In the genomic region with DNA sequence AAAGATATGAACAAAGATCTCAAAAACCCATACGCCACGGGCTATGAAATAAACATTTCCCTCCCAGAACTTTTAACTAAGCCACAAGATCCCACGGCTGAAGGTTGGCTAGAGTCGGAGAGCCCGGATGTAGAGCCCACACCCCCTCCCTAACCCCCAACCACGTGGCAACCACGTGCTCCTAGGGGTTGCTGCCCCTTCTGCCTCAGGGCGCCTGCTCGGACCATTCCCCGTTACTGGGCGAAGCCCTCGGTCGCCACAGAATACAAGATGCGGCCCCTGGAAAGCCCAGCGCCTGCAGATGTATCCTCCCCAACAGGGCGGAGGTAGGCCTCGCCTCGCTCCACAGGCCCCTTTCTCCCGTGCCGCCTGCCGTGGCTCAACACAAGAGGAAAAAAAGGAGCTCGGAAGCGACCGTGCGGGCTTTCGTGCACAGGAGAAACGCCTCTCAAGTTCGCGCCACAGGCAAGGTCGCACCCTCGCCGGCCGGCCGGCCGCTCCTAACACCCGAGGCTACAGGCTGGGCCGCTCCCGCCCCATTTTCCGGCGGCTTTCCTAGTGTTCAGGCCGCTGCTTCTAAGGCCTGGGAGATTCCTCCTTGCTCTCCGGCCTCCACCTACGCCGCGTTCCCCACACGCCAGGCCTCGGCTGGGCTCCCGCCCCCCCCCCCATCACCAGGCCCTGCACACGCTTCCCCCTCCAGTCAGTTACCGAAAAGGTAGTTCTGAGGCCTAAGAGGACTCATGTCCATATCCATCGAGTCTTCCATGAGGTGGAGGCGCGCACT, we compare ENCODE assay signal across 8 mouse cellular contexts. TPM values are rescaled to one million over a fixed set of nuclear protein-coding genes. Genes with fewer than 3 reads are reported as not detected.
DNase-seq lines count a peak whose midpoint lies in the region; ATAC-seq and TF ChIP-seq lines count a peak whose summit lies in the region.

No protein-coding gene starts in this region.

- H3K9me3 ChIP-seq in heart, embryonic 11.5 days (replicated peaks; ENCODE audit: control insufficient read depth, low read length) = no peaks in the 10 kb centered on the region
- no peaks in the 10 kb centered on the region for H3K9me3 ChIP-seq in kidney, embryonic 15.5 days (replicated peaks)
- no peaks in the 10 kb centered on the region for H3K9me3 ChIP-seq in liver, embryonic 13.5 days (replicated peaks)
- no peaks in the 10 kb centered on the region for H3K9me3 ChIP-seq in stomach, postnatal 0 days (ENCODE audit: control insufficient read depth, low read length)

- H3K4me3 ChIP-seq in C2C12 (ENCODE audit: insufficient read depth, poor library complexity, severe bottlenecking) = peak overlapping the region; percentile 99
- peak overlapping the region; percentile 71 for H3K4me3 ChIP-seq in embryonic fibroblast, embryonic 13.5 days (ENCODE audit: insufficient read depth, low read length)
- peak overlapping the region; percentile 97 for H3K4me3 ChIP-seq in heart, embryonic 11.5 days (ENCODE audit: low read depth, low read length)
- peak overlapping the region; percentile 94 for H3K4me3 ChIP-seq in kidney, embryonic 15.5 days (replicated peaks)
- H3K4me3 ChIP-seq in liver, embryonic 13.5 days (replicated peaks) = peak overlapping the region; percentile 94
- peak overlapping the region; percentile 84 for H3K4me3 ChIP-seq in stomach, postnatal 0 days (ENCODE audit: low read depth, low read length)

- peak overlapping the region; percentile 73 for H3K4me2 ChIP-seq in heart, embryonic 11.5 days
- H3K4me2 ChIP-seq in kidney, embryonic 15.5 days = peak overlapping the region; percentile 66
- H3K4me2 ChIP-seq in liver, embryonic 13.5 days = peak overlapping the region; percentile 95
- peak overlapping the region; percentile 84 for H3K4me2 ChIP-seq in stomach, postnatal 0 days (replicated peaks; ENCODE audit: low read depth)

- peak overlapping the region; percentile 13 for H3K27ac ChIP-seq in embryonic fibroblast, embryonic 13.5 days (ENCODE audit: insufficient read depth, low read length)
- peak overlapping the region; percentile 89 for H3K27ac ChIP-seq in heart, embryonic 11.5 days (ENCODE audit: low read depth, low read length)
- peak overlapping the region; percentile 94 for H3K27ac ChIP-seq in kidney, embryonic 15.5 days
- H3K27ac ChIP-seq in liver, embryonic 13.5 days = peak overlapping the region; percentile 85
- H3K27ac ChIP-seq in stomach, postnatal 0 days (replicated peaks) = peak overlapping the region; percentile 88

- no peak for TF ChIP-seq CTCF in C2C12 (IDR thresholded peaks at IDR 0.05; ENCODE audit: control insufficient read depth, insufficient read depth, insufficient read length)
- TF ChIP-seq CTCF in embryonic fibroblast, embryonic 13.5 days (IDR thresholded peaks at IDR 0.05; ENCODE audit: borderline replicate concordance, insufficient read depth, low read length) = no peak
- no peak for TF ChIP-seq CTCF in stomach, postnatal 0 days (IDR thresholded peaks at IDR 0.05; ENCODE audit: low read depth)

- H3K4me1 ChIP-seq in embryonic fibroblast, embryonic 13.5 days (ENCODE audit: control insufficient read depth, insufficient read depth, low read length) = no peaks in the 10 kb centered on the region
- peaks cover 7% of the 10 kb centered on the region; the same call in 1 of the 2 replicates for H3K4me1 ChIP-seq in heart, embryonic 11.5 days (ENCODE audit: control insufficient read depth, insufficient read depth, low read length)
- H3K4me1 ChIP-seq in kidney, embryonic 15.5 days = peaks cover 14% of the 10 kb centered on the region
- peaks cover 44% of the 10 kb centered on the region for H3K4me1 ChIP-seq in liver, embryonic 13.5 days (replicated peaks)
- no peaks in the 10 kb centered on the region for H3K4me1 ChIP-seq in stomach, postnatal 0 days (replicated peaks; ENCODE audit: control insufficient read depth, insufficient read depth)

- peaks cover 56% of the 10 kb centered on the region for H3K79me2 ChIP-seq in C2C12 (ENCODE audit: control insufficient read depth, insufficient read depth)

- TF ChIP-seq POLR2A in embryonic fibroblast, embryonic 13.5 days (IDR thresholded peaks at IDR 0.05; ENCODE audit: low read depth, low read length) = no peak; the same call in 1 of the 2 replicates

- no peak for TF ChIP-seq EP300 in stomach, postnatal 0 days (optimal IDR thresholded peaks at IDR 0.05)

- ATAC-seq in heart, embryonic 11.5 days (replicated peaks; ENCODE audit: insufficient number of reproducible peaks, low FRiP score, low TSS enrichment) = peak; percentile 55
- ATAC-seq in kidney, embryonic 15.5 days (replicated peaks; ENCODE audit: low FRiP score) = peak; percentile 59
- ATAC-seq in liver, embryonic 13.5 days (ENCODE audit: low read depth) = peak; percentile 33
- peak; percentile 69 for ATAC-seq in stomach, postnatal 0 days (ENCODE audit: low FRiP score, low TSS enrichment)

- WGBS in heart, embryonic 11.5 days (ENCODE audit: insufficient replicate concordance) = 3% methylated on average over 50 of the region's 53 CpGs
- WGBS in kidney, embryonic 15.5 days = 1% methylated on average over 53 of the region's 53 CpGs
- WGBS in liver, embryonic 13.5 days (ENCODE audit: insufficient replicate concordance) = 2% methylated on average over 50 of the region's 53 CpGs
- whole genome bisulfite sequencing in stomach, postnatal 0 days = 3% methylated on average over 49 of the region's 53 CpGs

- peak overlapping the region; percentile 99 for H3ac ChIP-seq in C2C12 (ENCODE audit: control insufficient read depth, insufficient read length, low read depth)

- peak overlapping the region; percentile 97 for H3K9ac ChIP-seq in heart, embryonic 11.5 days (ENCODE audit: low read depth, low read length)
- peak overlapping the region; percentile 98 for H3K9ac ChIP-seq in kidney, embryonic 15.5 days
- peak overlapping the region; percentile 95 for H3K9ac ChIP-seq in liver, embryonic 13.5 days
- H3K9ac ChIP-seq in stomach, postnatal 0 days (ENCODE audit: low read length) = peak overlapping the region; percentile 96

- DNase-seq in adrenal gland, postnatal 36 days = peak; percentile 74 to 83
- DNase-seq in liver, embryonic 13.5 days = peak; percentile 44
- peak; percentile 76 to 77 for DNase-seq in natural killer cell, adult 2 months (ENCODE audit: low spot score in 2 of 2)
- peak; percentile 76 for DNase-seq in stomach, postnatal 0 days (ENCODE audit: low spot score)

- peaks cover 55% of the 10 kb centered on the region for H3K79me3 ChIP-seq in C2C12 (ENCODE audit: low read depth)

- peaks cover 47% of the 10 kb centered on the region for H3K36me3 ChIP-seq in C2C12 (ENCODE audit: control insufficient read depth, insufficient read depth)
- H3K36me3 ChIP-seq in heart, embryonic 11.5 days (ENCODE audit: control insufficient read depth, insufficient read depth, low read length) = peaks cover 10% of the 10 kb centered on the region
- peaks cover 40% of the 10 kb centered on the region for H3K36me3 ChIP-seq in kidney, embryonic 15.5 days
- H3K36me3 ChIP-seq in liver, embryonic 13.5 days = peaks cover 40% of the 10 kb centered on the region
- H3K36me3 ChIP-seq in stomach, postnatal 0 days (ENCODE audit: control insufficient read depth, insufficient read depth, low read length) = peaks cover 3% of the 10 kb centered on the region; the same call in 1 of the 2 replicates

- H3K27me3 ChIP-seq in C2C12 (ENCODE audit: control insufficient read depth, insufficient read depth, insufficient read length) = no peaks in the 10 kb centered on the region
- H3K27me3 ChIP-seq in heart, embryonic 11.5 days (ENCODE audit: control insufficient read depth, insufficient read depth, low read length) = no peaks in the 10 kb centered on the region
- 0 out of 2 replicates have a peak, but pooled peaks cover 2% of the 10 kb centered on the region for H3K27me3 ChIP-seq in kidney, embryonic 15.5 days
- H3K27me3 ChIP-seq in liver, embryonic 13.5 days = peaks cover 6% of the 10 kb centered on the region; the same call in 1 of the 2 replicates
- no peaks in the 10 kb centered on the region for H3K27me3 ChIP-seq in stomach, postnatal 0 days (ENCODE audit: control insufficient read depth, insufficient read depth, low read length)

TF ChIP-seq in C2C12, 6 proteins besides CTCF, POLR2A, EP300 and RAD21 (continues in another document):
- no peak for TF ChIP-seq CEBPB (IDR thresholded peaks at IDR 0.05; ENCODE audit: low read depth)
- TF ChIP-seq MYOD1 (IDR thresholded peaks at IDR 0.05; ENCODE audit: control insufficient read depth, insufficient read length, low read depth) = no peak
- peak; percentile 79 for TF ChIP-seq USF1 (IDR thresholded peaks at IDR 0.05; ENCODE audit: low read depth)
- no peak for TF ChIP-seq FOSL1 (IDR thresholded peaks at IDR 0.05; ENCODE audit: insufficient read depth, low read length, poor library complexity, severe bottlenecking)

RNA-seq across cellular contexts. Expression of gene Npm1, which starts 0.6 kb away (rescaled TPM):
- 702 TPM for polyA plus RNA-seq in C2C12 (2012; fragmentation: generic; extraction: Trizol)
- 100 to 1,000 TPM; 300 to 316 TPM for total RNA-seq in adrenal gland, postnatal 36 days (2021)
- 1,604 and 1,816 TPM in 2 replicates for polyA plus RNA-seq in embryonic fibroblast, embryonic 13.5 days (2011; ENCODE audit: insufficient read length, low read depth, missing spikeins)
- 632 and 689 TPM in 2 replicates for polyA plus RNA-seq in heart, embryonic 11.5 days (2014; fragmentation: Nextera tagmentation; extraction: Ambion mirVana)
- polyA plus RNA-seq in kidney, embryonic 15.5 days (2015; fragmentation: Nextera tagmentation; extraction: Ambion mirVana) = 1,128 and 1,268 TPM in 2 replicates
- 964 and 1,030 TPM in 2 replicates for polyA plus RNA-seq in liver, embryonic 13.5 days (2015; fragmentation: Nextera tagmentation; extraction: Ambion mirVana)
- polyA plus RNA-seq in stomach, postnatal 0 days (2015; fragmentation: Nextera tagmentation; extraction: Ambion mirVana) = 343 and 356 TPM in 2 replicates

RNA-seq across cellular contexts. Expression of gene Fgf18, which starts 15.2 kb away (rescaled TPM):
- 0.12 TPM for polyA plus RNA-seq in C2C12 (2012; fragmentation: generic; extraction: Trizol)
- total RNA-seq in adrenal gland, postnatal 36 days (2021) = 1 to 10 TPM in 1 of 2 experiments, under 1 TPM in 1; 0.95 to 1.6 TPM
- 0.83 and 8.3 TPM in 2 replicates for polyA plus RNA-seq in embryonic fibroblast, embryonic 13.5 days (2011; ENCODE audit: insufficient read length, low read depth, missing spikeins)
- polyA plus RNA-seq in heart, embryonic 11.5 days (2014; fragmentation: Nextera tagmentation; extraction: Ambion mirVana) = 1.8 and 2.5 TPM in 2 replicates
- 2.5 and 4.3 TPM in 2 replicates for polyA plus RNA-seq in kidney, embryonic 15.5 days (2015; fragmentation: Nextera tagmentation; extraction: Ambion mirVana)
- polyA plus RNA-seq in liver, embryonic 13.5 days (2015; fragmentation: Nextera tagmentation; extraction: Ambion mirVana) = 0.33 and 0.37 TPM in 2 replicates
- polyA plus RNA-seq in stomach, postnatal 0 days (2015; fragmentation: Nextera tagmentation; extraction: Ambion mirVana) = 1.4 and 2.3 TPM in 2 replicates

RNA-seq across cellular contexts. Expression of gene Tlx3, which starts 41.0 kb away (rescaled TPM):
- polyA plus RNA-seq in C2C12 (2012; fragmentation: generic; extraction: Trizol) = not detected
- under 1 TPM in 1 of 2 experiments, not detected in 1; 0.23 TPM for total RNA-seq in adrenal gland, postnatal 36 days (2021)
- polyA plus RNA-seq in embryonic fibroblast, embryonic 13.5 days (2011; ENCODE audit: insufficient read length, low read depth, missing spikeins) = not detected in 2 replicates
- not detected in 2 replicates for polyA plus RNA-seq in heart, embryonic 11.5 days (2014; fragmentation: Nextera tagmentation; extraction: Ambion mirVana)
- 0.30 TPM in 1 of 2 replicates, not detected in the other for polyA plus RNA-seq in kidney, embryonic 15.5 days (2015; fragmentation: Nextera tagmentation; extraction: Ambion mirVana)
- not detected in 2 replicates for polyA plus RNA-seq in liver, embryonic 13.5 days (2015; fragmentation: Nextera tagmentation; extraction: Ambion mirVana)
- not detected in 2 replicates for polyA plus RNA-seq in stomach, postnatal 0 days (2015; fragmentation: Nextera tagmentation; extraction: Ambion mirVana)

Comparison
In these comparisons a context has a peak if more than half of its experiments do, and no peak if none do; other contexts are left out.
1. Peak in every context shown above with its lines: DNase-seq, ATAC-seq, H3K4me3 ChIP-seq and H3K27ac ChIP-seq.
2. H3K27ac ChIP-seq: peak in every context shown above with its lines; median percentile 94 in kidney, embryonic 15.5 days; 89 in heart, embryonic 11.5 days; 88 in stomach, postnatal 0 days; 85 in liver, embryonic 13.5 days; 13 in embryonic fibroblast, embryonic 13.5 days.